Mouse (Mus musculus): Measurements from ENCODE around the gene Vcam1.

Vcam1 gene

GRCm38 (mm10) chr3:116126508-116127190, 2.8 kb downstream of the Vcam1 start:
- DNase-seq (ENCODE audit: low spot score in 2 of 2): no peak

- DNase-seq (ENCODE audit: low spot score in 2 of 2): no peak
These were observed 3.4 kb downstream of the Vcam1 start for GRCm38 (mm10) chr3:116126070-116126469.

GRCm38 (mm10) chr3:116123827-116124226, 5.7 kb downstream of the Vcam1 start:
- no peak for DNase-seq (ENCODE audit: low spot score in 2 of 2)

GRCm38 (mm10) chr3:116122696-116123095, 6.8 kb downstream of the Vcam1 start:
- no peak for DNase-seq (ENCODE audit: low spot score in 2 of 2)

GRCm38 (mm10) chr3:116121026-116121425, 8.5 kb downstream of the Vcam1 start:
- no peak for DNase-seq (ENCODE audit: low spot score in 2 of 2)

- DNase-seq (ENCODE audit: low spot score in 2 of 2): no peak
These were observed 9.1 kb downstream of the Vcam1 start for GRCm38 (mm10) chr3:116120391-116120790.

GRCm38 (mm10) chr3:116119162-116119561, 10.3 kb downstream of the Vcam1 start:
- no peak for DNase-seq (ENCODE audit: low spot score in 2 of 2)

- DNase-seq (ENCODE audit: low spot score in 2 of 2): no peak
These were observed 12.4 kb downstream of the Vcam1 start for GRCm38 (mm10) chr3:116117046-116117445.

GRCm38 (mm10) chr3:116114249-116115188, 15.0 kb downstream of the Vcam1 start:
- DNase-seq (ENCODE audit: low spot score in 2 of 2): peak in 1 of 2 experiments; percentile 31

- DNase-seq (ENCODE audit: low spot score in 2 of 2): no peak
These were observed 15.8 kb downstream of the Vcam1 start for GRCm38 (mm10) chr3:116113443-116114241.

- DNase-seq (ENCODE audit: low spot score in 2 of 2): no peak
These were observed 16.6 kb downstream of the Vcam1 start for GRCm38 (mm10) chr3:116112816-116113405.

GRCm38 (mm10) chr3:116105713-116106112, 23.8 kb downstream of the Vcam1 start:
- DNase-seq (ENCODE audit: low spot score in 2 of 2): no peak

GRCm38 (mm10) chr3:116104866-116105647, 24.4 kb downstream of the Vcam1 start:
- no peak for DNase-seq (ENCODE audit: low spot score in 2 of 2)

GRCm38 (mm10) chr3:116104270-116104669, 25.2 kb downstream of the Vcam1 start:
- no peak for DNase-seq (ENCODE audit: low spot score in 2 of 2)

- DNase-seq (ENCODE audit: low spot score in 2 of 2): no peak
These were observed 28.6 kb downstream of the Vcam1 start for GRCm38 (mm10) chr3:116100850-116101249.

- DNase-seq (ENCODE audit: low spot score in 2 of 2): no peak
These were observed 33.6 kb downstream of the Vcam1 start for GRCm38 (mm10) chr3:116095934-116096333.

- no peak for DNase-seq (ENCODE audit: low spot score in 2 of 2)
These were observed 34.2 kb downstream of the Vcam1 start for GRCm38 (mm10) chr3:116095312-116095711.

- no peak for DNase-seq (ENCODE audit: low spot score in 2 of 2)
These were observed 34.6 kb downstream of the Vcam1 start for GRCm38 (mm10) chr3:116094886-116095285.

GRCm38 (mm10) chr3:116094288-116094687, 35.2 kb downstream of the Vcam1 start:
- DNase-seq (ENCODE audit: low spot score in 2 of 2): no peak

- no peak for DNase-seq (ENCODE audit: low spot score in 2 of 2)
These were observed 36.9 kb downstream of the Vcam1 start for GRCm38 (mm10) chr3:116092547-116092946.

GRCm38 (mm10) chr3:116091706-116092105, 37.8 kb downstream of the Vcam1 start:
- DNase-seq (ENCODE audit: low spot score in 2 of 2): no peak

All from urinary bladder, postnatal 36 days (tissue).